Mouse (Mus musculus): ENCODE measurements at regions not wholly inside any gene's neighbourhood (a gene's known extent, or its start where the extent isn't known, plus 50 kb on each side); places are given as distances from the start of the nearest gene placed in this dataset.

- Histone ChIP-seq H3K9me3 (replicated peaks; ENCODE audit: control insufficient read depth, low read length) (no peaks in the 10 kb centered on the region), H3K36me3 (ENCODE audit: control insufficient read depth, insufficient read depth, low read length) (no peaks in the 10 kb centered on the region), H3K27me3 (ENCODE audit: control insufficient read depth, insufficient read depth, low read length) (no peaks in the 10 kb centered on the region), H3K27ac (ENCODE audit: low read length) (no peak overlapping the region), H3K4me3 (replicated peaks; ENCODE audit: low read length) (no peak overlapping the region), H3K4me1 (ENCODE audit: control insufficient read depth, insufficient read depth, low read length) (no peaks in the 10 kb centered on the region), H3K9ac (ENCODE audit: low read length) (no peak overlapping the region), H3K4me2 (ENCODE audit: low read depth, low read length) (no peak overlapping the region)
- ATAC-seq (ENCODE audit: insufficient read depth, low FRiP score): no peak
- 60% methylated on average over 3 of the region's 3 CpGs for WGBS
These were observed 134.1 kb upstream of the 4933402D24Rik start for GRCm38 (mm10) chr1:63903201-63903600.

GRCm38 (mm10) chr1:63902391-63902790, 133.3 kb upstream of the 4933402D24Rik start:
- no peak for ATAC-seq (ENCODE audit: insufficient read depth, low FRiP score)
- 42% methylated on average over 1 of the region's 1 CpGs for WGBS
- H3K4me3 ChIP-seq (replicated peaks; ENCODE audit: low read length): no peak overlapping the region
- H3K4me1 ChIP-seq (ENCODE audit: control insufficient read depth, insufficient read depth, low read length): no peaks in the 10 kb centered on the region
- H3K4me2 ChIP-seq (ENCODE audit: low read depth, low read length): no peak overlapping the region
- no peaks in the 10 kb centered on the region for H3K9me3 ChIP-seq (replicated peaks; ENCODE audit: control insufficient read depth, low read length)
- no peaks in the 10 kb centered on the region for H3K27me3 ChIP-seq (ENCODE audit: control insufficient read depth, insufficient read depth, low read length)
- no peak overlapping the region for H3K27ac ChIP-seq (ENCODE audit: low read length)
- no peak overlapping the region for H3K9ac ChIP-seq (ENCODE audit: low read length)
- no peaks in the 10 kb centered on the region for H3K36me3 ChIP-seq (ENCODE audit: control insufficient read depth, insufficient read depth, low read length)

- Histone ChIP-seq H3K4me2 (ENCODE audit: low read depth, low read length) (no peak overlapping the region), H3K4me1 (ENCODE audit: control insufficient read depth, insufficient read depth, low read length) (no peaks in the 10 kb centered on the region), H3K4me3 (replicated peaks; ENCODE audit: low read length) (no peak overlapping the region), H3K36me3 (ENCODE audit: control insufficient read depth, insufficient read depth, low read length) (no peaks in the 10 kb centered on the region), H3K9ac (ENCODE audit: low read length) (no peak overlapping the region), H3K9me3 (replicated peaks; ENCODE audit: control insufficient read depth, low read length) (no peaks in the 10 kb centered on the region), H3K27ac (ENCODE audit: low read length) (no peak overlapping the region), H3K27me3 (ENCODE audit: control insufficient read depth, insufficient read depth, low read length) (no peaks in the 10 kb centered on the region)
- 77% methylated on average over 10 of the region's 10 CpGs for WGBS
- no peak for ATAC-seq (ENCODE audit: insufficient read depth, low FRiP score)
These were observed 130.8 kb upstream of the 4933402D24Rik start for GRCm38 (mm10) chr1:63899631-63900577.

GRCm38 (mm10) chr1:63898766-63899165, 129.7 kb upstream of the 4933402D24Rik start:
- Histone ChIP-seq H3K4me2 (ENCODE audit: low read depth, low read length) (no peak overlapping the region), H3K36me3 (ENCODE audit: control insufficient read depth, insufficient read depth, low read length) (no peaks in the 10 kb centered on the region), H3K4me1 (ENCODE audit: control insufficient read depth, insufficient read depth, low read length) (no peaks in the 10 kb centered on the region), H3K27ac (ENCODE audit: low read length) (no peak overlapping the region), H3K4me3 (replicated peaks; ENCODE audit: low read length) (no peak overlapping the region), H3K27me3 (ENCODE audit: control insufficient read depth, insufficient read depth, low read length) (no peaks in the 10 kb centered on the region), H3K9ac (ENCODE audit: low read length) (no peak overlapping the region), H3K9me3 (replicated peaks; ENCODE audit: control insufficient read depth, low read length) (no peaks in the 10 kb centered on the region)
- WGBS: 80% methylated on average over 2 of the region's 2 CpGs
- no peak for ATAC-seq (ENCODE audit: insufficient read depth, low FRiP score)

- no peak overlapping the region for H3K9ac ChIP-seq (ENCODE audit: low read length)
- 66% methylated on average over 2 of the region's 2 CpGs for WGBS
These were observed 128.5 kb upstream of the 4933402D24Rik start for GRCm38 (mm10) chr1:63897556-63897955.

GRCm38 (mm10) chr1:63879570-63879969, 110.5 kb upstream of the 4933402D24Rik start:
- no peak for ATAC-seq (ENCODE audit: insufficient read depth, low FRiP score)
- WGBS: 76% methylated on average over 3 of the region's 3 CpGs
- no peak overlapping the region for H3K9ac ChIP-seq (ENCODE audit: low read length)

More at GRCm38 (mm10) chr1:63897556-63897955, 128.5 kb upstream of the 4933402D24Rik start:
- H3K27ac ChIP-seq (ENCODE audit: low read length): no peak overlapping the region
- H3K9me3 ChIP-seq (replicated peaks; ENCODE audit: control insufficient read depth, low read length): no peaks in the 10 kb centered on the region
- no peak for ATAC-seq (ENCODE audit: insufficient read depth, low FRiP score)
- no peak overlapping the region for H3K4me3 ChIP-seq (replicated peaks; ENCODE audit: low read length)
- no peaks in the 10 kb centered on the region for H3K27me3 ChIP-seq (ENCODE audit: control insufficient read depth, insufficient read depth, low read length)
- H3K36me3 ChIP-seq (ENCODE audit: control insufficient read depth, insufficient read depth, low read length): no peaks in the 10 kb centered on the region
- no peaks in the 10 kb centered on the region for H3K4me1 ChIP-seq (ENCODE audit: control insufficient read depth, insufficient read depth, low read length)
- no peak overlapping the region for H3K4me2 ChIP-seq (ENCODE audit: low read depth, low read length)

GRCm38 (mm10) chr1:63876589-63877251, 107.7 kb upstream of the 4933402D24Rik start:
- Histone ChIP-seq H3K9ac (ENCODE audit: low read length) (no peak overlapping the region), H3K9me3 (replicated peaks; ENCODE audit: control insufficient read depth, low read length) (no peaks in the 10 kb centered on the region), H3K27me3 (ENCODE audit: control insufficient read depth, insufficient read depth, low read length) (no peaks in the 10 kb centered on the region), H3K4me3 (replicated peaks; ENCODE audit: low read length) (no peak overlapping the region), H3K36me3 (ENCODE audit: control insufficient read depth, insufficient read depth, low read length) (no peaks in the 10 kb centered on the region), H3K27ac (ENCODE audit: low read length) (no peak overlapping the region), H3K4me1 (ENCODE audit: control insufficient read depth, insufficient read depth, low read length) (no peaks in the 10 kb centered on the region), H3K4me2 (ENCODE audit: low read depth, low read length) (no peak overlapping the region)
- 70% methylated on average over 5 of the region's 5 CpGs for WGBS
- no peak for ATAC-seq (ENCODE audit: insufficient read depth, low FRiP score)

More at GRCm38 (mm10) chr1:63879570-63879969, 110.5 kb upstream of the 4933402D24Rik start:
- Histone ChIP-seq H3K27me3 (ENCODE audit: control insufficient read depth, insufficient read depth, low read length) (no peaks in the 10 kb centered on the region), H3K4me3 (replicated peaks; ENCODE audit: low read length) (no peak overlapping the region), H3K9me3 (replicated peaks; ENCODE audit: control insufficient read depth, low read length) (no peaks in the 10 kb centered on the region), H3K4me2 (ENCODE audit: low read depth, low read length) (no peak overlapping the region), H3K27ac (ENCODE audit: low read length) (no peak overlapping the region), H3K36me3 (ENCODE audit: control insufficient read depth, insufficient read depth, low read length) (no peaks in the 10 kb centered on the region), H3K4me1 (ENCODE audit: control insufficient read depth, insufficient read depth, low read length) (no peaks in the 10 kb centered on the region)

GRCm38 (mm10) chr1:63875297-63875962, 106.4 kb upstream of the 4933402D24Rik start:
- Histone ChIP-seq H3K27ac (ENCODE audit: low read length) (no peak overlapping the region), H3K27me3 (ENCODE audit: control insufficient read depth, insufficient read depth, low read length) (no peaks in the 10 kb centered on the region), H3K4me3 (replicated peaks; ENCODE audit: low read length) (no peak overlapping the region), H3K4me2 (ENCODE audit: low read depth, low read length) (no peak overlapping the region), H3K9me3 (replicated peaks; ENCODE audit: control insufficient read depth, low read length) (no peaks in the 10 kb centered on the region), H3K36me3 (ENCODE audit: control insufficient read depth, insufficient read depth, low read length) (no peaks in the 10 kb centered on the region), H3K9ac (ENCODE audit: low read length) (no peak overlapping the region), H3K4me1 (ENCODE audit: control insufficient read depth, insufficient read depth, low read length) (no peaks in the 10 kb centered on the region)
- ATAC-seq (ENCODE audit: insufficient read depth, low FRiP score): no peak
- WGBS: 73% methylated on average over 3 of the region's 3 CpGs

- Histone ChIP-seq H3K4me1 (ENCODE audit: control insufficient read depth, insufficient read depth, low read length) (no peaks in the 10 kb centered on the region), H3K27ac (ENCODE audit: low read length) (no peak overlapping the region), H3K9me3 (replicated peaks; ENCODE audit: control insufficient read depth, low read length) (no peaks in the 10 kb centered on the region), H3K4me3 (replicated peaks; ENCODE audit: low read length) (no peak overlapping the region), H3K4me2 (ENCODE audit: low read depth, low read length) (no peak overlapping the region), H3K27me3 (ENCODE audit: control insufficient read depth, insufficient read depth, low read length) (no peaks in the 10 kb centered on the region), H3K36me3 (ENCODE audit: control insufficient read depth, insufficient read depth, low read length) (no peaks in the 10 kb centered on the region), H3K9ac (ENCODE audit: low read length) (no peak overlapping the region)
- 73% methylated on average over 6 of the region's 6 CpGs for WGBS
- ATAC-seq (ENCODE audit: insufficient read depth, low FRiP score): no peak
These were observed 102.8 kb upstream of the 4933402D24Rik start for GRCm38 (mm10) chr1:63871831-63872230.

Measured in stomach, embryonic 16.5 days (tissue).